Comparison of ENCODE assay signal across 8 mouse cellular contexts in the genomic region with DNA sequence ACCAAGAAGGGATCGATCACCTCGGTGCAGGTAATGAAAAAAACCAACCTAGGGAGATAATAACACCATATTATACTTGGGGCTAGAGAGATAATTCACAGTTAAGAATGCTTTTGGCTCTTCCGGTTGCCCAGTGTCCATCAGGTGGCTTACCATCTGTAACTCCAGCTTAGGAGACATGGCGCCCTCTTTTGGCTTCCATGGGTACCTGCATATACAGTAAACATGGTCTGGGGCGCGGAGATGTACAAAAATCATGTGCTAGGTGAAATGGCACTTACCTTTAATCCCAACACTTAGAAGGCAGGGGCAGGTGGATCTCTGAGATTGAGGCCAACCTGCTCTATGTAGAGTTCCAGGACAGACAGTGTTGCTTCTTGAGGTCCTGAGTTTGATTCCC. TPM values are rescaled to one million over a fixed set of nuclear protein-coding genes. Genes with fewer than 3 reads are reported as not detected.
DNase-seq lines count a peak whose midpoint lies in the region; ATAC-seq and TF ChIP-seq lines count a peak whose summit lies in the region.

No protein-coding gene starts in this region.

- H3K27me3 ChIP-seq in forebrain, embryonic 14.5 days (replicated peaks; ENCODE audit: control insufficient read depth, insufficient read depth, low read length), result no peaks in the 10 kb centered on the region
- H3K27me3 ChIP-seq in forebrain, embryonic 13.5 days, result no peaks in the 10 kb centered on the region
- H3K27me3 ChIP-seq in midbrain, embryonic 14.5 days (ENCODE audit: control insufficient read depth, insufficient read depth, low read length), result no peaks in the 10 kb centered on the region
- H3K27me3 ChIP-seq in midbrain, embryonic 11.5 days (ENCODE audit: control insufficient read depth, insufficient read depth, low read length), result no peaks in the 10 kb centered on the region
- H3K27me3 ChIP-seq in cerebellum, adult 2 months (ENCODE audit: control insufficient read depth, insufficient read depth, low read length), result no peaks in the 10 kb centered on the region
- no peaks in the 10 kb centered on the region for H3K27me3 ChIP-seq in liver, postnatal 0 days (ENCODE audit: insufficient read depth, low read length)

- H3K9ac ChIP-seq in forebrain, embryonic 14.5 days (ENCODE audit: low read length), result no peak overlapping the region
- H3K9ac ChIP-seq in forebrain, embryonic 13.5 days, result no peak overlapping the region
- no peak overlapping the region for H3K9ac ChIP-seq in midbrain, embryonic 14.5 days (replicated peaks; ENCODE audit: low read length)
- H3K9ac ChIP-seq in midbrain, embryonic 11.5 days (ENCODE audit: low read length), result no peak overlapping the region
- no peak overlapping the region for H3K9ac ChIP-seq in liver, postnatal 0 days (replicated peaks)

- DNase-seq in forebrain, embryonic 14.5 days (ENCODE audit: low spot score), result peak; percentile 35
- DNase-seq in midbrain, embryonic 14.5 days, result peak; percentile 65
- no peak for DNase-seq in midbrain, embryonic 11.5 days (ENCODE audit: low spot score, missing footprints)
- DNase-seq in cerebellum, adult 2 months, result peak; percentile 30 to 38
- peak; percentile 44 for DNase-seq in liver, postnatal 0 days
- no peak for DNase-seq in ovary, postnatal 10 days (ENCODE audit: low spot score)
- no peak for DNase-seq in right cerebral cortex, adult 2 months (ENCODE audit: low spot score in 2 of 2)

- H3K4me3 ChIP-seq in forebrain, embryonic 14.5 days (ENCODE audit: low read depth, low read length), result no peak overlapping the region
- H3K4me3 ChIP-seq in forebrain, embryonic 13.5 days, result no peak overlapping the region
- no peak overlapping the region for H3K4me3 ChIP-seq in midbrain, embryonic 14.5 days (replicated peaks; ENCODE audit: low read depth, low read length)
- no peak overlapping the region for H3K4me3 ChIP-seq in midbrain, embryonic 11.5 days (ENCODE audit: low read depth, low read length)
- H3K4me3 ChIP-seq in cerebellum, adult 2 months (replicated peaks; ENCODE audit: insufficient read depth, low read depth, low read length), result no peak overlapping the region
- H3K4me3 ChIP-seq in liver, postnatal 0 days (ENCODE audit: low read depth, low read length), result no peak overlapping the region

- H3K9me3 ChIP-seq in forebrain, embryonic 14.5 days (replicated peaks; ENCODE audit: control insufficient read depth, low read length), result no peaks in the 10 kb centered on the region
- H3K9me3 ChIP-seq in forebrain, embryonic 13.5 days (replicated peaks), result no peaks in the 10 kb centered on the region
- no peaks in the 10 kb centered on the region for H3K9me3 ChIP-seq in midbrain, embryonic 14.5 days (ENCODE audit: control insufficient read depth, low read length)
- no peaks in the 10 kb centered on the region for H3K9me3 ChIP-seq in midbrain, embryonic 11.5 days (ENCODE audit: control insufficient read depth, low read length)
- H3K9me3 ChIP-seq in liver, postnatal 0 days (ENCODE audit: low read length), result no peaks in the 10 kb centered on the region

- peak; percentile 48; the same call in 1 of the 2 replicates for TF ChIP-seq CTCF in cerebellum, adult 2 months (IDR thresholded peaks at IDR 0.05; ENCODE audit: borderline replicate concordance, insufficient read depth, low read depth, low read length)
- TF ChIP-seq CTCF in liver, postnatal 0 days (IDR thresholded peaks at IDR 0.05; ENCODE audit: low read depth), result peak; percentile 75

- no peak for ATAC-seq in forebrain, embryonic 14.5 days
- no peak for ATAC-seq in forebrain, embryonic 13.5 days
- no peak for ATAC-seq in midbrain, embryonic 14.5 days (ENCODE audit: low FRiP score, low TSS enrichment)
- ATAC-seq in midbrain, embryonic 11.5 days (ENCODE audit: low FRiP score), result no peak
- ATAC-seq in liver, postnatal 0 days, result no peak

- TF ChIP-seq POLR2A in cerebellum, adult 2 months (IDR thresholded peaks at IDR 0.05; ENCODE audit: borderline replicate concordance, insufficient read depth, low read length), result no peak

- TF ChIP-seq EP300 in liver, postnatal 0 days (IDR thresholded peaks at IDR 0.05; ENCODE audit: low read depth), result no peak

- 75% methylated on average over 6 of the region's 6 CpGs for WGBS in forebrain, embryonic 14.5 days
- WGBS in forebrain, embryonic 13.5 days, result 76% methylated on average over 6 of the region's 6 CpGs
- WGBS in midbrain, embryonic 14.5 days, result 80% methylated on average over 6 of the region's 6 CpGs
- 85% methylated on average over 6 of the region's 6 CpGs for WGBS in midbrain, embryonic 11.5 days
- 53% methylated on average over 6 of the region's 6 CpGs for WGBS in cerebellum, adult 2 months
- WGBS in liver, postnatal 0 days (ENCODE audit: insufficient replicate concordance), result 72% methylated on average over 6 of the region's 6 CpGs

- no peak overlapping the region for H3K27ac ChIP-seq in forebrain, embryonic 14.5 days (ENCODE audit: low read depth, low read length)
- H3K27ac ChIP-seq in forebrain, embryonic 13.5 days, result no peak overlapping the region
- no peak overlapping the region for H3K27ac ChIP-seq in midbrain, embryonic 14.5 days (replicated peaks; ENCODE audit: low read depth, low read length)
- H3K27ac ChIP-seq in midbrain, embryonic 11.5 days (ENCODE audit: low read depth, low read length), result no peak overlapping the region
- H3K27ac ChIP-seq in cerebellum, adult 2 months (ENCODE audit: insufficient read depth, low read length), result no peak overlapping the region
- no peak overlapping the region for H3K27ac ChIP-seq in liver, postnatal 0 days (ENCODE audit: low read depth)

- H3K4me2 ChIP-seq in forebrain, embryonic 14.5 days (ENCODE audit: low read length), result no peak overlapping the region
- no peak overlapping the region for H3K4me2 ChIP-seq in forebrain, embryonic 13.5 days
- no peak overlapping the region for H3K4me2 ChIP-seq in midbrain, embryonic 14.5 days (ENCODE audit: low read length)
- no peak overlapping the region for H3K4me2 ChIP-seq in midbrain, embryonic 11.5 days
- H3K4me2 ChIP-seq in liver, postnatal 0 days (ENCODE audit: low read depth, low read length), result no peak overlapping the region

- peaks cover 65% of the 10 kb centered on the region for H3K36me3 ChIP-seq in forebrain, embryonic 14.5 days (ENCODE audit: control insufficient read depth, insufficient read depth, low read length)
- peaks cover 61% of the 10 kb centered on the region for H3K36me3 ChIP-seq in forebrain, embryonic 13.5 days (ENCODE audit: poor library complexity, severe bottlenecking)
- H3K36me3 ChIP-seq in midbrain, embryonic 14.5 days (ENCODE audit: control insufficient read depth, insufficient read depth, low read length), result peaks cover 63% of the 10 kb centered on the region
- peaks cover 36% of the 10 kb centered on the region for H3K36me3 ChIP-seq in midbrain, embryonic 11.5 days (ENCODE audit: control insufficient read depth, insufficient read depth, low read length)
- peaks cover 52% of the 10 kb centered on the region for H3K36me3 ChIP-seq in liver, postnatal 0 days (replicated peaks; ENCODE audit: insufficient read depth, low read length)

- peaks cover 14% of the 10 kb centered on the region for H3K4me1 ChIP-seq in forebrain, embryonic 14.5 days (ENCODE audit: control insufficient read depth, insufficient read depth, low read length)
- H3K4me1 ChIP-seq in forebrain, embryonic 13.5 days, result peaks cover 31% of the 10 kb centered on the region
- peaks cover 17% of the 10 kb centered on the region for H3K4me1 ChIP-seq in midbrain, embryonic 14.5 days (ENCODE audit: control insufficient read depth, insufficient read depth, low read length)
- peaks cover 17% of the 10 kb centered on the region for H3K4me1 ChIP-seq in midbrain, embryonic 11.5 days (ENCODE audit: control insufficient read depth, insufficient read depth, low read length)
- H3K4me1 ChIP-seq in cerebellum, adult 2 months (ENCODE audit: control insufficient read depth, insufficient read depth, low read length), result peaks cover 15% of the 10 kb centered on the region; the same call in 1 of the 2 replicates
- H3K4me1 ChIP-seq in liver, postnatal 0 days (ENCODE audit: insufficient read depth), result peaks cover 28% of the 10 kb centered on the region

RNA-seq across cellular contexts. Expression of a gene that starts 3.3 kb away (rescaled TPM):
- 2,318 and 2,350 TPM in 2 replicates for polyA plus RNA-seq in forebrain, embryonic 14.5 days (2014; fragmentation: Nextera tagmentation; extraction: Ambion mirVana)
- 2,170 and 2,214 TPM in 2 replicates for polyA plus RNA-seq in forebrain, embryonic 13.5 days (2015; fragmentation: Nextera tagmentation; extraction: Ambion mirVana)
- polyA plus RNA-seq in midbrain, embryonic 14.5 days (2014; fragmentation: Nextera tagmentation; extraction: Ambion mirVana), result 1,898 and 2,035 TPM in 2 replicates
- polyA plus RNA-seq in midbrain, embryonic 11.5 days (2014; fragmentation: Nextera tagmentation; extraction: Ambion mirVana), result 2,316 and 2,383 TPM in 2 replicates
- 2,153 and 2,193 TPM in 2 replicates for polyA plus RNA-seq in cerebellum, adult 2 months (2012; rRNA removed)
- 1,808 and 1,865 TPM in 2 replicates for polyA plus RNA-seq in liver, postnatal 0 days (2015; fragmentation: Nextera tagmentation; extraction: Ambion mirVana)

RNA-seq across cellular contexts. Expression of a gene that starts 5.0 kb away (rescaled TPM):
- polyA plus RNA-seq in forebrain, embryonic 14.5 days (2014; fragmentation: Nextera tagmentation; extraction: Ambion mirVana), result 13.6 and 16.7 TPM in 2 replicates
- 11.6 and 12.6 TPM in 2 replicates for polyA plus RNA-seq in forebrain, embryonic 13.5 days (2015; fragmentation: Nextera tagmentation; extraction: Ambion mirVana)
- polyA plus RNA-seq in midbrain, embryonic 14.5 days (2014; fragmentation: Nextera tagmentation; extraction: Ambion mirVana), result 14.8 and 19.4 TPM in 2 replicates
- 20.2 and 21.0 TPM in 2 replicates for polyA plus RNA-seq in midbrain, embryonic 11.5 days (2014; fragmentation: Nextera tagmentation; extraction: Ambion mirVana)
- 42.9 and 45.2 TPM in 2 replicates for polyA plus RNA-seq in cerebellum, adult 2 months (2012; rRNA removed)
- 4.3 and 5.4 TPM in 2 replicates for polyA plus RNA-seq in liver, postnatal 0 days (2015; fragmentation: Nextera tagmentation; extraction: Ambion mirVana)

RNA-seq across cellular contexts. Expression of a gene that starts 27.6 kb away (rescaled TPM):
- 426 and 447 TPM in 2 replicates for polyA plus RNA-seq in forebrain, embryonic 14.5 days (2014; fragmentation: Nextera tagmentation; extraction: Ambion mirVana)
- 562 and 583 TPM in 2 replicates for polyA plus RNA-seq in forebrain, embryonic 13.5 days (2015; fragmentation: Nextera tagmentation; extraction: Ambion mirVana)
- polyA plus RNA-seq in midbrain, embryonic 14.5 days (2014; fragmentation: Nextera tagmentation; extraction: Ambion mirVana), result 413 and 443 TPM in 2 replicates
- 686 and 692 TPM in 2 replicates for polyA plus RNA-seq in midbrain, embryonic 11.5 days (2014; fragmentation: Nextera tagmentation; extraction: Ambion mirVana)
- 69.9 and 75.5 TPM in 2 replicates for polyA plus RNA-seq in cerebellum, adult 2 months (2012; rRNA removed)
- polyA plus RNA-seq in liver, postnatal 0 days (2015; fragmentation: Nextera tagmentation; extraction: Ambion mirVana), result 193 and 194 TPM in 2 replicates

RNA-seq across cellular contexts. Expression of a gene that starts 51.0 kb away (rescaled TPM):
- polyA plus RNA-seq in forebrain, embryonic 14.5 days (2014; fragmentation: Nextera tagmentation; extraction: Ambion mirVana), result 731 and 771 TPM in 2 replicates
- 715 and 810 TPM in 2 replicates for polyA plus RNA-seq in forebrain, embryonic 13.5 days (2015; fragmentation: Nextera tagmentation; extraction: Ambion mirVana)
- polyA plus RNA-seq in midbrain, embryonic 14.5 days (2014; fragmentation: Nextera tagmentation; extraction: Ambion mirVana), result 627 and 634 TPM in 2 replicates
- polyA plus RNA-seq in midbrain, embryonic 11.5 days (2014; fragmentation: Nextera tagmentation; extraction: Ambion mirVana), result 915 and 936 TPM in 2 replicates
- polyA plus RNA-seq in cerebellum, adult 2 months (2012; rRNA removed), result 209 and 230 TPM in 2 replicates
- 384 and 394 TPM in 2 replicates for polyA plus RNA-seq in liver, postnatal 0 days (2015; fragmentation: Nextera tagmentation; extraction: Ambion mirVana)

Comparison
In these comparisons a context has a peak if more than half of its experiments do, and no peak if none do; other contexts are left out.
1. DNase-seq: peak in forebrain, embryonic 14.5 days (single experiment), midbrain, embryonic 14.5 days (single experiment), cerebellum, adult 2 months (2 of 2) and liver, postnatal 0 days (single experiment); none in midbrain, embryonic 11.5 days (single experiment), ovary, postnatal 10 days (single experiment) and right cerebral cortex, adult 2 months (0 of 2).